Mouse (Mus musculus) liver, postnatal 0 days (tissue): ENCODE measurements around the gene Rabgap1l.

Experiments
- CTCF ChIP-seq: sonication (generic); IDR thresholded peaks from 2 replicates; pipeline ENCODE4 v1.5.1; 2016; ENCODE audit warnings: antibody characterized with exemption, low read depth
- EP300 ChIP-seq: IDR thresholded peaks from 2 replicates; pipeline ENCODE4 v1.6.1; 2016; ENCODE audit warnings: antibody characterized with exemption, low read depth, mild to moderate bottlenecking

GRCm38 (mm10) chr1:160245954-160246353, 547.1 kb downstream of the Rabgap1l start:
- TF ChIP-seq CTCF = no peak
- no peak for TF ChIP-seq EP300
